Mouse (Mus musculus): ENCODE measurements around the gene Astn2. TPM values are rescaled to one million over a fixed set of nuclear protein-coding genes. Genes with fewer than 3 reads are reported as not detected.

Astn2 gene
- total RNA-seq, 2 experiments from 2014 or later: 22.1 to 26.8 TPM

GRCm38 (mm10) chr4:66175887-66176533 is 228.4 kb downstream of the Astn2 start:
- DNase-seq (ENCODE audit: low spot score in 2 of 2): no peak

GRCm38 (mm10) chr4:66171583-66171982 is 232.8 kb downstream of the Astn2 start:
- no peak for DNase-seq (ENCODE audit: low spot score in 2 of 2)

GRCm38 (mm10) chr4:66170787-66171186 is 233.6 kb downstream of the Astn2 start:
- DNase-seq (ENCODE audit: low spot score in 2 of 2): no peak

GRCm38 (mm10) chr4:66169485-66169884 is 234.9 kb downstream of the Astn2 start:
- DNase-seq (ENCODE audit: low spot score in 2 of 2): no peak

- no peak for DNase-seq (ENCODE audit: low spot score in 2 of 2)
Measured at GRCm38 (mm10) chr4:66158714-66159113, 245.7 kb downstream of the Astn2 start.

- no peak for DNase-seq (ENCODE audit: low spot score in 2 of 2)
Measured at GRCm38 (mm10) chr4:66157439-66158113, 246.8 kb downstream of the Astn2 start.

GRCm38 (mm10) chr4:66146546-66146945 is 257.9 kb downstream of the Astn2 start:
- DNase-seq (ENCODE audit: low spot score in 2 of 2): no peak

GRCm38 (mm10) chr4:66126181-66126580 is 278.2 kb downstream of the Astn2 start:
- peak in 1 of 2 experiments; percentile 37 for DNase-seq (ENCODE audit: low spot score in 2 of 2)

GRCm38 (mm10) chr4:66122766-66123358 is 281.5 kb downstream of the Astn2 start:
- peak in 1 of 2 experiments; percentile 8 for DNase-seq (ENCODE audit: low spot score in 2 of 2)

- DNase-seq (ENCODE audit: low spot score in 2 of 2): no peak
Measured at GRCm38 (mm10) chr4:66114243-66114642, 290.2 kb downstream of the Astn2 start.

GRCm38 (mm10) chr4:66102037-66102436 is 302.4 kb downstream of the Astn2 start:
- no peak for DNase-seq (ENCODE audit: low spot score in 2 of 2)

GRCm38 (mm10) chr4:66097629-66098028 is 306.8 kb downstream of the Astn2 start:
- no peak for DNase-seq (ENCODE audit: low spot score in 2 of 2)

- DNase-seq (ENCODE audit: low spot score in 2 of 2): peak in 1 of 2 experiments; percentile 13
Measured at GRCm38 (mm10) chr4:66096104-66096503, 308.3 kb downstream of the Astn2 start.

- no peak for DNase-seq (ENCODE audit: low spot score in 2 of 2)
Measured at GRCm38 (mm10) chr4:66057161-66057560, 347.2 kb downstream of the Astn2 start.

GRCm38 (mm10) chr4:66055690-66056089 is 348.7 kb downstream of the Astn2 start:
- no peak for DNase-seq (ENCODE audit: low spot score in 2 of 2)

- DNase-seq (ENCODE audit: low spot score in 2 of 2): no peak
Measured at GRCm38 (mm10) chr4:66043014-66043672, 361.3 kb downstream of the Astn2 start.

GRCm38 (mm10) chr4:66033826-66034225 is 370.6 kb downstream of the Astn2 start:
- no peak for DNase-seq (ENCODE audit: low spot score in 2 of 2)

GRCm38 (mm10) chr4:66031320-66031870 is 373.0 kb downstream of the Astn2 start:
- DNase-seq (ENCODE audit: low spot score in 2 of 2): no peak

- no peak for DNase-seq (ENCODE audit: low spot score in 2 of 2)
Measured at GRCm38 (mm10) chr4:66029901-66030300, 374.5 kb downstream of the Astn2 start.

- DNase-seq (ENCODE audit: low spot score in 2 of 2): no peak
Measured at GRCm38 (mm10) chr4:66027866-66028265, 376.5 kb downstream of the Astn2 start.

- peak; percentile 16 to 62 for DNase-seq (ENCODE audit: low spot score in 2 of 2)
Measured at GRCm38 (mm10) chr4:66025393-66026062, 378.9 kb downstream of the Astn2 start.

Measured in layer of hippocampus, postnatal 14 days (tissue).